Mouse (Mus musculus) regulatory T cell (primary cell): ENCODE results near the gene Ndufa4l2.

Experiments used
- in situ Hi-C: fragments of 300-600 bp; cut with MboI, MseI; formaldehyde crosslinking; loops from one replicate; pipeline ENCODE4 v1.15.1; 2025; ENCODE audit warnings: high pct_unique_total_duplicates

Gene Ndufa4l2

GRCm38 (mm10) chr10:127526048-127526447 is 11.3 kb downstream of the Ndufa4l2 start:
- in situ Hi-C loops: no loop called here

GRCm38 (mm10) chr10:127526681-127527080 is 11.9 kb downstream of the Ndufa4l2 start:
- in situ Hi-C loops: no loop called here

DNA sequence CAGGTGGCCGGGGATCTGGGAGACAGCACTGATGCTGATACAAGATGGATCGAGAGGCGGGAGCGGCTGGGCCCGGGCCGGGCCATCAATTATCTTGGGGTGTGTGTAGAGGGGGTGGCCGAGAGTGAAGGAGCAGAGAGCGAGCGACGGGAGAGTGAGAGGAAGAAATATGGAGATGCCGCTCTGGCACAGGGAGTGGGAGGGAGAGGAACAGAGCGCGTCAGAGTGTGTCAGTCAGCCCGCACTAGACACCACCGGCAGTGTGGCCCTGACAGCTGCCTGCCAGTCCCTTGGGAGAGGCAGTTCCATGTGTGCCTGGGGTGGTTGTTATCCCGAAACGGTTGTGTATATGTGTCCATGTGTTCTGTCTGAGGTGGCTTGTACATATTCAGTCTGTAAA is 12.7 kb downstream of the Ndufa4l2 start:
- in situ Hi-C loops: no loop called here

DNA sequence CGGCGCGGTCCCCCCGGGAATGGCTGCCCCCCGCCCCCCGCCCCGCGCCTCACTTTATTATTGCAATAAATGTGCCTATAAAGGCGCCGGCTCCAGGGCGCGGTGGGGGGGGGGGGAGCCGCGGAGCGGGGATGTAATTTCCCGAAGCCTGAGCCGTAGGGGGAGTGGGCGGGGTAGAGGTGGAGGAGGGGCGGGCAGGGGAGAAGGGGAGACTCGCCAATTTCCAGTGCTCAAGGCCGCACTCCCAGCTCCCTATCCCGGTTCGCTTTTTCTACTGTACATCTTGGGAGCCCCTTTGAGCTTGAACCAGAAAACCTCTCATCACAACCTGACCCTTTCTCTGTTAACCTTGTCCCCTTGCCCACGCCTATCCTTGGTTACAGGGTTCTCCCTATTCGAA is 16.2 kb downstream of the Ndufa4l2 start:
- in situ Hi-C loops: no loop called here

DNA sequence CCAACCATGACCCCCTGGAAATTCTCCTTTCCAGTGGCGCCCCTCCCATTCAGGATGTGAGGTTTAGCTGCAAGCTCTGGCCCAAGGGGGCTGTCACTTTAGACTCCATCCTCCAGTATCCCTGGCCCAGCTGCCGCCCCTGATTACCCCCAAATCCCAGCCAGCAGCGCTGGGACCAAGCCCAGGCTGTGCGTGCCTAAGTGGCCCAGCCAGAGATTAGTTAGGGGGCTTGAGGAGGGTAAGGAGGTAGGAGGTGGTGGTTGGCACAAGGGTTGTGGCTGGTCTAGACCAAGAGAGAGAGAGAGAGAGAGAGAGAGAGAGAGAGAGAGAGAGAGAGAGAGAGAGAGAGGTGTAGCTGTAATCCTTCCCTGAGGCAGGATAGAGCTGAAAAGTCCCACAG is 16.8 kb downstream of the Ndufa4l2 start:
- in situ Hi-C loops: no loop called here

GRCm38 (mm10) chr10:127534036-127534928 is 19.5 kb downstream of the Ndufa4l2 start, which contains the start of gene Nxph4:
Nxph4 (minus strand) TSS chr10:127534559.
- in situ Hi-C loops: no loop called here

- in situ Hi-C loops: no loop called here
These were observed 20.2 kb downstream of the Ndufa4l2 start for GRCm38 (mm10) chr10:127534929-127535384.

GRCm38 (mm10) chr10:127536586-127537314 is 22.0 kb downstream of the Ndufa4l2 start:
- in situ Hi-C loops: no loop called here

- in situ Hi-C loops: no loop called here
These were observed 23.3 kb downstream of the Ndufa4l2 start for GRCm38 (mm10) chr10:127537854-127538583.

GRCm38 (mm10) chr10:127541510-127541909 is 26.7 kb downstream of the Ndufa4l2 start:
- in situ Hi-C loops: loop anchor here (5.0 kb wide), 1 partner anchor 34 kb away; no protein-coding TSS in a partner anchor

DNA sequence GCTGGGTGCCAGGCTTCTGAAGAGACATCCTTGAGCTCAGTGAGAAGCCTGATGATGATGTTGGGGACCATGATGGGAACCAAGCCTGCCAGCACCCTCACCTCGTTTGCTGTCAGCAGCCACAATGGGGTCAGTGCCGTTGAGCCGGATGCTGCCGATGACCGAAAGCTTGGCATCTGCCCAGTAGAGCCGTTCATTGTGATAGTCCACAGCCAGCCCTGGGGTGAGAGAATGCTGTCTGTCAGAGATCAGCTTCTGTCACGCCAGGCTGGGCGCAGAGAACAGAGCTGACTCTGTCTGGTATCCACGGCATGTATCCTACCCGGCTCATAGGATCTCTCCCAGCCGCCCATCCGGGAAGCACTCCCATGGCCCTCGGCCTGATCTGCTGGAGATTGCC is 27.3 kb downstream of the Ndufa4l2 start:
- in situ Hi-C loops: loop anchor here (5.0 kb wide), 1 partner anchor 35 kb away; no protein-coding TSS in a partner anchor

DNA sequence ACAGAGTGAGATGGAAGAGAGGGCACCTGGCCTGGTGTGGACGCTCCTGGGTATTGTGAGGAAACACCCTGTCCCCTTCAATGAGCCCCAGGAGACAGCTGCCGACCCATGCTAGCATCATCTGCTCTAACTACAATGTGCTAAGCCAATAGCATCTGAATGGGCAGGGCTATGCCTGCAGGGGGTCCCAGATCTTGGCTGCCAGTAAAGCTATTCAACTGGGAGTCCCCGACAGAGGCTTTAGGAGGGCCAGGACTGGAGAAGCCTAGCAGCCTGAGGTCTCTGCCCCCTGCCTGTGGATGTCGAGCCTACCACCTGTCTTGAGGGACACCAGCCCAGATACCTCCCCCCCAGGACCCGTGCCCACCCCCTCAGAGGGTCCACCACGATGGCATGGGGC is 28.0 kb downstream of the Ndufa4l2 start:
- in situ Hi-C loops: loop anchor here (5.0 kb wide), 1 partner anchor 35 kb away; no protein-coding TSS in a partner anchor

DNA sequence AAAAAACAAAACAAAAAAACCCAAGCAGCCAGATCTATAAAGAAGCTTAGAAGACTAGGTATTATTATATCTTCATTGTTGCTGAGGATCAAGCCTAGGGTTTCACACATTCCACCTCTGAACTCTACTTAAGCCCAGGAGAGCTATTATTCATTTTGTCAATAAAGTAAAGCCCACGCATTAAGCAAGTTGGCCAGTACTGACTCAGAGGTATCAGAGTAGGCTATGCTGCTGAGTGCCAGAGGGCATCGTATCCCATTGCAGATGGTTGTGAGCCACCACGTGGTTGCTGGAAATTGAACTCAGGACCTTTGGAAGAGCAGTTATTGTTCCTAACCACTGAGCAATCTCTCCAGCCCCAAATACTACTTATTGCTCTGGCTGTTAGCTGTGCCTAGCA is 29.1 kb downstream of the Ndufa4l2 start:
- in situ Hi-C loops: loop anchor here (5.0 kb wide), 1 partner anchor 37 kb away; no protein-coding TSS in a partner anchor

- in situ Hi-C loops: loop anchor here (5.0 kb wide), 1 partner anchor 37 kb away; no protein-coding TSS in a partner anchor
These were observed 29.6 kb downstream of the Ndufa4l2 start for GRCm38 (mm10) chr10:127544375-127544774.

- in situ Hi-C loops: no loop called here
These were observed 31.7 kb downstream of the Ndufa4l2 start for GRCm38 (mm10) chr10:127546505-127546904.

- in situ Hi-C loops: no loop called here
These were observed 33.5 kb downstream of the Ndufa4l2 start for GRCm38 (mm10) chr10:127548236-127548635.

DNA sequence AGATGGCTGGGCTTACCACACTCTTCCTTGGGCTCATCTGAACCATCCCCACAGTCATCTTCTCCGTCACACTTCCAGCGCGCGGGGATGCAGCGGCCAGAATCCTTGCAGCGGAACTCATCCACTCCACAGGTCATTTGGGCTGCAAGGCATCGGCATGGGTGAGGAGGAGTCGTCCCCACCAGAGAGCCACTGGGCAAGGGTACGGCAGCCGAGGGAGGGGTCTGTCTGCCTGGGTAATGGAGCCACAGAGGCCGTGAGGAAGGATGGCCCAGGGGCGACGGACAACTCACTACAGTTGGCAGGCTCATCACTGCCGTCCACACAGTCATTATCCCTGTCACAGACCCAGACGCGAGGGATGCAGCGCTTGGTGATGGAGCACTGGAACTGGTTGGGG is 35.1 kb downstream of the Ndufa4l2 start:
- in situ Hi-C loops: no loop called here

GRCm38 (mm10) chr10:127555703-127556102 is 40.9 kb downstream of the Ndufa4l2 start:
- in situ Hi-C loops: no loop called here

- in situ Hi-C loops: no loop called here
These were observed 42.6 kb downstream of the Ndufa4l2 start for GRCm38 (mm10) chr10:127557397-127557796.

DNA sequence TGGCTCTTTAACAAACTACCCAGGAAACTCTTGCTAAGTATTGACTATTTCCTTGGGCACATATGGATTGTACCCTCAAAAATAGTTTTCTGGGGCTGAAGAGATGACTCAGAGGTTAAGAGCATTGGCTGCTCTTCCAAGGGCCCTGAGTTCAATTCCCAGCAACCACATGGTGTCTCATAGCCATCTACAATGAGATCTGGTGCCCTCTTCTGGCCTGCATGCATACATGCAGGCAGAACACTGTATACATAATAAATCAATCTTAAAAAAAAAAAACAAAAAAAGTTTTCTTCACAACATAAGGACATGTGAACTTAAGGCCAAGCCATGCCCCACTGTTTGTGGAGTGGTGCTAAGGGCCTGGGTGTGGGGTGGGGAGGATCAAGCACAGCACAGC is 46.4 kb downstream of the Ndufa4l2 start:
- in situ Hi-C loops: no loop called here

GRCm38 (mm10) chr10:127563840-127564239 is 49.1 kb downstream of the Ndufa4l2 start:
- in situ Hi-C loops: no loop called here

GRCm38 (mm10) chr10:127564301-127564700 is 49.5 kb downstream of the Ndufa4l2 start:
- in situ Hi-C loops: no loop called here
